Mouse (Mus musculus) heart, adult 2 months (tissue): ENCODE data around the gene Rnf150.

ENCODE experiments used
- CTCF ChIP-seq: fragments of 200-600 bp; IDR thresholded peaks from 2 replicates; pipeline ENCODE4 v1.8.1; 2022; ENCODE audit warnings: antibody characterized with exemption, mild to moderate bottlenecking, moderate library complexity
- EP300 ChIP-seq: fragments of 200-500 bp; IDR thresholded peaks from 2 replicates; pipeline ENCODE4 v1.6.1; 2011; ENCODE audit warnings: low read depth, low read length, control low read depth; ENCODE audit not compliant: insufficient read depth
- POLR2A ChIP-seq: fragments of 200-500 bp; IDR thresholded peaks from 2 replicates; pipeline ENCODE4 v1.6.1; 2011; ENCODE audit warnings: mild to moderate bottlenecking, low read depth, low read length, control low read depth; ENCODE audit not compliant: insufficient read depth

DNA sequence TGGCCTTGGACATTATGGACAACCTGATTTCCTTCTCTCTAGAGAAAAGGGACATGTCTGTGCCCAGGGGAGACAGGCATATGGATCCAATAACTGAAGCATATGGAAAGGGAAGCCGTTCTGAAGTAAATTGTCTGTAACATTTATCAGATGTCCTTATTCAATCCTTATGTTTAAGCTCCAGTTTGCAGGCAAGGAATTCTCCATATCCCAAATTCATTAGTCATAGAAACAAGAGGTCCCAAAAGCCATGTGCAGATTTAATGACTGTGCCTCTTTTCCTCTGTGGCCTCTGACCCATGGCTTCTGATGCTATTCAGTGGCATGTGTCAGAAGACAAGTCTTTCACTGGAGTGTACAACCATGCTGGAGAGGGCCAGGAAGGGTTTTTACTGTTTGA lies 83.5 kb downstream of the Rnf150 start:
- TF ChIP-seq EP300: no peak
- TF ChIP-seq POLR2A: no peak
- no peak for TF ChIP-seq CTCF
